Mouse (Mus musculus): ENCODE measurements at regions not wholly inside any gene's neighbourhood (a gene's known extent, or its start where the extent isn't known, plus 50 kb on each side); places are given as distances from the start of the nearest gene placed in this dataset.
"Not testable (repeated sequence)": the region's sequence is repeated elsewhere in the genome, so short reads cannot be mapped to it uniquely, and the experiment has no call there.

DNA sequence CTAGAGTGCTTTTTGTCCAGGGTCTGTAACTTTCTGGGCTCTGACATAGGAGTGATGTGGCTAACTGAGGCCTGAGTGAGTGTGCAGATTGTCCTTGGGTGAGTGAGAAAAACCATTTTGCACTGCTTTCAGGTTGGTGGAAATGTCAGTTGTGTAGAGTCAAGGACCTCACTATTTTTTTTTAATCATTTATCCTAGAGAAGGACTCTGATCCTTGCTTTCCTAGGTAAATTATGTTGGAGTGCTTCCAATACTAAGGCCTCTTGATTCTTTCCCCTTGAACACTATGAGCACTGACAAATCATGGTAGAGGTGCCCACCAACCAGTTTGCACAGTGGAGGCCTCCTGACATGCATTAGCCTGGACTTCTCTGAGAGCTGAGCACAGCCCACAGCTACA is 233.6 kb downstream of the Utp18 start:
- H3K4me3 ChIP-seq (replicated peaks); H3K36me3 ChIP-seq; H3K27ac ChIP-seq (replicated peaks); H3K9ac ChIP-seq; H3K27me3 ChIP-seq; ATAC-seq (ENCODE audit: insufficient number of reproducible peaks, low FRiP score, low TSS enrichment, low read depth); H3K4me2 ChIP-seq (replicated peaks); H3K9me3 ChIP-seq (replicated peaks); H3K4me1 ChIP-seq: not testable (repeated sequence)
